Mouse (Mus musculus) embryo, embryonic 11.5 days (tissue): ENCODE measurements around the gene Urb2.
"Not testable (repeated sequence)": the region's sequence is repeated elsewhere in the genome, so short reads cannot be mapped to it uniquely, and the experiment has no call there.

ENCODE experiments used
- DNase-seq: peaks from one replicate; pipeline ENCODE4 v3.0.0-alpha.2; 2012; ENCODE audit warnings: low read depth, low spot score

Gene Urb2

DNA sequence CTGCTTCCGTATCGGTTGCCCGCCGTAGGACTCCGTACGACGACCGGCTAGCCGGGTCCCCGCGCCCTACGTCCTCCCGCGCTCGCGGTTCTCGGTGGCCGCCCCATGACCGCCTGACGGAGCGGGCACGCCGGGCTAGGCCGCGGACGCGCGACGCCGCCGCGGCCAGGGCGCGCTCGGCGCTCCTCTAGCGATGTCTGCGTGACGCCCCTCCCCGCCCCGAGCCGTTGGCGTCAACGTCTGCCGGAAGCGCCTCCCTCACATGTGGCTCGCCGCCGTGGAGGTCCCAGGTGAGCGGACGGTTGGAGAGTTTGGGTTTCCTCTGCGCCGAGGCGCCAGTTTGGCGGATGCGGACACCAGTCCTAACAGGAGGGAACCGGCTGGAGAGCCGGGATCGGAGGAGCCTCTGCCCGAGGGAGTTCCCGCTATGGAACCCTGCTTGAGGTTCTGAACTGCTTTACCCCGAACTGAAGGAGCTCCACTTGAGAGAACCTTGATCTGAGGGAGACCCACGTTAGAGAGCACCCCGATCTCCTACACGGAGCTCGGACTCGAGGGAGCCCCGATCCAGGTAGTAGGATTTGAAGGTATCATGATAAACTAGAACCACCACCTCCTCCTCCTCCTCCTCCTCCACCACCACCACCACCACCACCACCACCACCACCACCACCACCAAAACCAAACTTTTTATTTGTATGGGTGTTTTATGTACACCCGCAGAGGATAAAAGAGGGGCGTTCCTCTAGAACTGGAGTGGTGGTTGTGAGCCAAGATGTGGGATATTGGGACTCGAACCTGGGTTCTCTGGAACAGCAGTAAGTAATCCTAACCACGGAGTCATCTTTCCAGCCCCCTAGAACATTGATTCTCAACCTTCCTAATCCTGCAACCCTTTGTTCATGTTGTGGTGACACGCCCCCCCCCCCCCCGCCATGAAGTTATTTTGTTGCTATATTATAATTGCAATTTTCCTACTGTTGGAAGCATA lies at the start of gene Urb2, which contains the start of gene Taf5l:
Urb2 (plus strand) TSS at position 272 of the 991 bp plus-strand sequence.
Taf5l (minus strand) TSS at position 161 of the 991 bp plus-strand sequence.
- peak; percentile 82 for DNase-seq

DNA sequence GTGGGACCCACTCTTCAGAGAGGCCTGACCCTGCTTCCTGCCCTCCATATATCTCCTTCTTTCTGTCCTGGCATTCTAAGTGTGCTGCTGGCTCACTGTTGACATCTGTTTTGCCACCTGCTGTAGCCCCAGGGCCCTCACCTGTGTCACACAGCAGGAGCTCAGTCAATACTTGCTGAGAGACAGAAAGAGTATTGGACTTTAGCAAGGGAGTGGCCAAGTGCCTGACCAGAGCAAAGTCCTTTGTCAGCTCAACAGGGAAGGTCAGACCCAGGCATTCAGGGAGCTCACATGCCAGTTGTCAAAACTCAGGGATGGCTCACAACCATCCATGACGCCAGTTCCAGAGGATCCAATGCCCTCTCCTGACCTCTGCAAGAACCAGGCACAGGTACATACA lies 47.8 kb upstream of the Urb2 start:
- DNase-seq, result no peak

DNA sequence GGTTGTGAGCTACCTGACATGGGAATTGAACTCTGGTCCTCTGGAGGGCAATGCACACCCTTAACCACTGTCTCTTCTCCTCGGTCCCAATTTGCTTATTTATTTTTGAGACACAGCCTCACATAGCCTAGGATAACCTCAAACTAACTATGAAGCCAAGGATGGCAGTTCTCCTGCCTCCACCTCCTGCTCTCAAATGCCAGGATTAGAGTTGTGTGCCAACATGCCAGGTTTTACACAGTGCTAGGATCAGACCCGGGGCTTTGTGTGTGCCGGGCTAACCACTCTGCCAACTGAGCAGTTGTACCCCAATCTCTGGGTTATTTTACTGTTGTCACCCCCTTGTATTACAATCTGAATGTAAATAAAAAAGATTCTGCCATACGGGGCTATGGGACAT lies 43.8 kb upstream of the Urb2 start:
- no peak for DNase-seq

DNA sequence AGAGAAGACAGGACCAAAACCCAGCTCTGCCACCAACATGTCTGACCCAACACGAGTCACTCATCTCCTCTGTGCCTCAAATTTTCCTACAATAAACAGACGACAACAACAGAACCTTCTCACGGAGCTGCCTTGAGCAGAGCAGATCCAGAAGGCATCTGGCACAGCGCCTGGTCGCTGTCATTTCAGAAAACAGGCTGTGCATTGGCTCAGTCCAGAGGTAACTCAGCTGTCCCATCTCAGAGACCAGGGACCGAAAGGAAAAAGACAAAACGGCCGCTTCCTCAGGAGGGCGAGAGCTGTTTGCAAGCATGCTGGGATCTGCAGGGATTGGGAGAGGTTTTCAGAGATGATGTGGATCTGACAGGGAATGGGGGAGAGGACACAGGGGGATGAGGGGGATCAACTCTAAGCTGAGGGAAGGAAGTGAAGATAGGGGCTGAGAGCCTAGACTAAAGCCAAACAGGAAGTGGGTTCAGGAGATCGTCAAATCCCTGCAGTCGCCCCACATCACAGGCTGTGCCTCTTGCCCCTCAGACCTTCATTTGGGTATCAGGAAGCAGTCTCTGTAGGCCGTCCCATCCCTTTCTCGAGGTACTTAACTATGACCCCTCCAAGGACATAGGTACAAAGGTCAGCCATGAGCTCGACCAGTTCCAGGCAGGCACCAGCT lies 43.0 kb upstream of the Urb2 start:
- no peak for DNase-seq

DNA sequence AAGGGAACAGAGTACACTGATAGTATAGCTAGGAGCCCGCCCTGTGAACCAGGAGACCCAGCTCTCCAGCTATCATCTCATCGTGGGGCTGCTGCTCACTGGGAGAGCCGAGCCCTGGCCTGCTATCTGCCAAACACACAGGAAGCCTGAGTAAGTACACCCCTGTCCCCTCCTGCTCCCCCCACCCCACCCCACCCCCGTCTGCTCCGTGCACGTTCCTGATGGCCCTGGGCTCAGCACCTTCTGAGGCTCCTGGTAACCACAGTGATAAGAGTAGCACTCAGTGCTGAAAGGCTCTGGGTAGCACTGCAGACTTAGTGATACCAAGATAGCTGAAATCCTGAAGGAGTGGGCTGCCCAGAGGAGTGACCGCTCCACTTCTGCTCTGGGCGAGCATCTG lies 42.4 kb upstream of the Urb2 start:
- DNase-seq, result no peak

DNA sequence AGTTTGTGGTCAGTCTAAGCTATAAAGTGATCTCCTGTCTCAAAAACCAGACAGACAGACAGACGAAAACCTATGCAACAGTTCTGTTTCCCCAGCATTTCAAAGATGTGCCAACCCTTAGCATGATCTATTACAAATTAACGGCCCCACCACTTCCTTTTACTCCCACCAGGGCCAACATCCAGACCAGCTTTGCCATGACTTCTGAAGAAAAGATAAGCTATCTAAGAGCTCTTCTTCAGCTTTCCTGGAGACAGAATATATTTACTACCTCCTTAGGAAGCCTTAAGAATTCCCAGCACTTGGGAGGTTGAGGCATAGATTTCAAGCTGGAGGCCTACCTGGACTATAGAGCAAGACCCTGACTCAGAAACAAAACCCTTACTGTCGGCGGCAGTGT lies 41.1 kb upstream of the Urb2 start:
- DNase-seq, result no peak

DNA sequence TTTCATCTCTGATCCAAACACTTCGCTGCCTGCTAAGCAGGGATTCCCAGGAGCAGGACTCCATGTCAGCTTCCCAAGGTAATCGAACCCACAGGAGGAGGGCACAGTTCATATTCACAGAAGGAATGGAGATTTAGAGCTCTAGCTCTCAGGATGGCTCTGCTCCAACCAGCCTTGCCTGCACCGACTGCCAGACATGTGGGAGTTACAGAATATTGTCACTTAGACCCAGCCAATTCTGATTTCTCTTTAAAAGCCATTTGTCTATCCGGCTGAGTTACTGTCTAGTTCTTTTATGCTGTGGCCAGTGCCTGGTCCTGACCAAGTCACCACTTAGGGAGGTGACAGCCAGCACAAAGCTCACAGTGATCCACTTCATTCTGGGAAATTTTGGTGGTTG lies 39.6 kb upstream of the Urb2 start:
- DNase-seq, result no peak

DNA sequence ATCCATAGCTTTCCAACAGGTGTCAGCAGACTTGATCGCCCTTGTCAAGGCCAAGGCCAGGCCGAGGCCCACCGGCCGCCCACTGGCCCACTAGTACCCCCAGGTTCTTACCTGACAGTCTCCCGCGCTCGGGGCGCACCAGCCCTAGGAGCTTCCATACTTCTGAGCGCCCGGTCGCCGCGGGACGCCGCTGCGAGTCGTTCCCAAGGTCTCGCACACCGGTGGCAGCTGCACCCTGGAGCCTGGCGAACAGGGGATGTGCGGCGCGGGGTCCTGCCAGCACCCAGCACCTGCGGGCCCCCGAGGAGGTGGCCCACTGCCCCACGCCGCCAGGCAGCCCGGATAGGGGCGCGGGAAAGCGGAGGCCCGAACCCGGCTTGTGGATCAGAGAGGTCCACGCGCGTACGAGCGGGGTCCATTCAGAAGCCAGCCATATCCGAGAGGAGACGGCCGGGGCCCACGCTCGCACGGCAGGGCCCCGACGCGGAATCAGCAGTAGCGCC lies 39.0 kb upstream of the Urb2 start:
- no peak for DNase-seq

DNA sequence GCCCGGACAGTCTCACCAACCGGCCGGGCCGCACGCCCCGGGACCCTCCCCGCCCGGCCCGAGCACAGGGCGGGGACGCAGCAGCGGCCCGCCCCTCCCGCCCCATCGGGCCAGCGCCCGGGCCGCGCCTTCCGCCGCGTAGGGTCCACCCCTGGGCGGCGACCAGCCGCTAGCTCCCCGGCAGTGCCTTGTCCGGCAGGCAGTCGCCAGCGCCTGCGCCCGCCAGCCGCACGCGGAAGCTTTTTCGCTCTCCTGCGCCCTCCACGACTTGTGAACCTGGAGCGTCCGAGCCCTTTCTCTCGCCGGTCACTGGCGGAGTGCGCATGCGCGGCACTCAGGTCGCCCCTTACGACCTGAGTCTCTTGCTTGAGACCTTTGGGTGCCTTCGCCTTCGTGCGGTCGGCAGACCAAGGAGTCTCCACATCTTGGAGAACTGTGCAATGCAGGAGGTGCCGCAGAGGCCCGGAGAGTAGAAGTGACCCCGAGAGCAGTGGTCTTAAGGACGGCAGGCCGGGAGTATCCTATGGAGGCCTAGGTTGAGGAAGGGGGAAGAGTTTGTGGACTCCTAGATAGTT lies 38.4 kb upstream of the Urb2 start, which contains the start of gene Abcb10:
Abcb10 (minus strand) TSS at position 297 of the 575 bp plus-strand sequence.
- peak; percentile 83 for DNase-seq

DNA sequence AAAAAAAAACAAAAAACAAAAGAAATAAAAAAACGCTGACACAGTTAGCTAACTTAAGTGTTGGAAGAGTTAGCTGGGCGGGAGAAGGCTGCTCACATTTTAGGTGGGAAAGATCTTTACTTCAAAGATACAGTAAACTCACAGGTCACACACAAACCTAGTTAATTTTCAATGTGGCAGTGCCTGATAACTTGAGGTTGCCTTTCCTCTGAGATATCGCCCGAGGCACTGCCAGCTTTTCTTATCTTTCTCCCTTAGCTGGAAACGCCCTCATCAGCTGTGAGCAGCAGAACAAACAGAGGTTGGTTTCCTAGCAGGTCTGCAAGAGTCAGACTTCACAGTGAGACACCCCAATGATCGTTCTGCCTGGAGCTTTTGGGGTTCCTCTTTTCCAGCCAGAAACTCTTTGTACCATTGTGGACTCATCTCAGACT lies 32.7 kb upstream of the Urb2 start:
- no peak for DNase-seq

DNA sequence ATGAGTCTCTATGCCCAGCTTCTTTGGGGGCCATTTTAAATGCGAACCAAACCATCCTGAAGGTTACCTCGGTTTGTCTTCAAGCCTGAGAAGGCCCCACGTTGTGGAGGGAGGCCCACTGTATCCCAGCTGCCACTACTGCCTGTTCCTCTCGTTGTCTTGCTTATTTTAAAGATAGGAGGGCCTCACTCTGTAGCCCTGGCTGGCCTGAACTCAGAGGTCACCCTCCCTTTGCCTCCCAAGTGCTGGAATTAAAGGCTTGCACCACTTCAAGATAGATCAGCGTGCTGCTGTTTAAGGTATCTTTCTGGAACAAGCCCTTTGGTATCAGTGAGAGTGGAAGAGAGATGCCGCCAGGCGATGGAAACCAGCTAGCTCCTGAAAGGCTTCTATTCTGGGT lies 32.2 kb upstream of the Urb2 start:
- no peak for DNase-seq

DNA sequence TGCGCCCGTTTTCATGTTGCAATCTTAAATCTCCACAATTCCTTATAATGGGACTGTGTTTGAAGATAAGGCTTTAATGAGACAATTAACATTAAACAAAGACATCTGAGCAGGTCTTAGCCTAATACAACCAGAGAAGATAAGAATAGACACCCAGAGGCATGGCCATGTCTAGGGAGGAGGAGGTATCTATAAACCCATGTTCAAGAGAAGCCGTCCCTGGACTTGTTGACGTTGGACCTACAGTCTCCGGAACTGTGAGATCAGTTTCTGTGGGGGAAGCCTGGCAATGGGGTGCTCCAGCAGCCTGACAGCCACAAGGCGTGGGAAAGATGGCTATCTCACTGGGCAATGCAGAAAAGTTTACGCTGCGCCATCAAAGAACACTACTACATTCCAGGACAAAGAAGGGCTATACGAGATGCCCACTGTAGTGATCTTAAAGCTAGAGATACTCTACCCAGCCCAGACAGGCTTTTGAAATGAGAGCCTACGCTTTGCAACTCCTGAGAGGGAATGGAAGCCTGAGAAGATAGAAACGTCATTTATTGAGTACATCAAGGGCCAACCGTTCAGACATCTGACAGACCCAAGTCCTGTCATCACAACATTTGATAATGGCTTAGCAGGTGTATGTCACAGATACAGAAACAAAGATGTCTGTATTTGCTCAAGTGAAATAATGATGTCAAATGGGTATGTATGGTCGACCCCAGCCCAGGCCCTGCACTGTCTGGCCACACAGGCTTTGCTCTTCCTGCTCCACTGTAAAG lies 30.8 kb upstream of the Urb2 start:
- DNase-seq, result no peak

DNA sequence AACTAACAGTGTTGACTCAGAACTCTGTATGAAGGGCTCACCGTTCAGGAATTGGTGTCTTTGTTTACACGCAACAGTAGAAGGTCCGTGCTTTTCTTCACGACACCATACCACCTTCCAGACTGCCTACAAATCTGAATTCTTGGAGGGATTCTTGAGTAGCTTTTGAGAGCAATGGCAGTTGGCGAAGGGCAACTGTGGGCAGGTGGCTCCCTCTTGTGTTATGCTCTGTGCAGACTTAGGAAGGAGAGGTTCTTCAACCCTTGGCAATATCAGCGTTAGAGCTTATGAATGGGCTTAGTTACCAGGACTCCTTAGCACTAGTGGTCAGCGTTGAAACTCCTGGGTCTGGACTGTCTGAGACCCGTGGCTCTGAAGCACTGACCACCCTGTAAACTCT lies 28.7 kb upstream of the Urb2 start:
- DNase-seq, result no peak

DNA sequence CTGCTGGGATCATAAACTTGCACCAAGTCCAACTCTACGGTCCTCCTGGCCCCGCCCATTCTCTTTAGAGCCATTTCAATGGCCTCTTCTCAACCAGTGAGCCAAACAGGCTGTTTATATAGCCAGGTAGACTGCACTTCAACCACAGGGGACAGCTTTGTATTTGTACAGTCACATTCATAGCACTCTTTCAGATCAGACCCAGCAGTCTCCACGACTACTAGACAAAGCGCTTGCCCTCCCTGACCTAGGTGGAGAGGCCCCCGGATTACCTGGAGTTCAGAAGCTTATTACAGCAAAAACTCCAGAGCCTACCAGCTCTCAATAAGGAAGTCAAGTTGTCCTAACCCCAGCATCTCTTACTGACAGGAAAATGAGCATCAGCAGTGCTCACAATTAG lies 27.7 kb upstream of the Urb2 start:
- no peak for DNase-seq

DNA sequence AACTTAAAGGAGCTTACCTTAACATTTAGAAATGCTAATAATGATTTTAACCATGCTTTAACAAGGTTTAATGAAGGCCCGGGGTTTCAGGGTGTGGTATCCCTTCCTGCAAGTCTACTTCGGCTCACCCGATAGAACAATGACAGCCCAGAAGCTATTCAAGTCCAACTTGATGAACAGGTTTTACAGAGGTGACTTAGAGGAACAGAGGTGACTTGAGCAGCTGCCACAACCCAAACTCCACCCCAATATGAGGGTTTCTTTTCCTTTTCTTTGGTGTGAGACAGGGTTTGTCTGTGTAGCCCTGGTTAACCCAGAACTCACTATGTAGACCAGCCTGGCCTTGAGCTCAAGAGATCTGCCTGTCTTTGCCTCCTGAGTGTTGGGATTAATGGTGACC lies 27.3 kb upstream of the Urb2 start:
- no peak for DNase-seq

DNA sequence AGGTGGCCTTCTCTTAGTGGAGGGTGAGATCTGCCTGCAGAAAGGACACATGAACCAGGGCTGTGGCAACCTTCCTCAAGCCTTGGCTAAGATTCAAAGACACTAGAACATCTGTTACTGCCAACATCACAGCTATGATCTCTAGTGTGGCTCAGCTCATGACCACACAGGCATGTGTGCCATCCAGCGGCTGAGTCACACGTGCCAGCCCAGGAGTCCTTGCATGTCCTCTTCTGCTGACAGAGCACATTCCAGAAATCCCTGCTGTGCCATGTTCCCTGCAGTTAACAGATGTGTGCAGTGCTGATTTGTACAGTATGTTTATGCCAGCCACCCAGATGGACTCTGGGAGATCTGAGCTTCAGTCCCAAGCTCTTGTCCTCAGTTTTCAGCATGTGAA lies 21.7 kb upstream of the Urb2 start:
- no peak for DNase-seq

DNA sequence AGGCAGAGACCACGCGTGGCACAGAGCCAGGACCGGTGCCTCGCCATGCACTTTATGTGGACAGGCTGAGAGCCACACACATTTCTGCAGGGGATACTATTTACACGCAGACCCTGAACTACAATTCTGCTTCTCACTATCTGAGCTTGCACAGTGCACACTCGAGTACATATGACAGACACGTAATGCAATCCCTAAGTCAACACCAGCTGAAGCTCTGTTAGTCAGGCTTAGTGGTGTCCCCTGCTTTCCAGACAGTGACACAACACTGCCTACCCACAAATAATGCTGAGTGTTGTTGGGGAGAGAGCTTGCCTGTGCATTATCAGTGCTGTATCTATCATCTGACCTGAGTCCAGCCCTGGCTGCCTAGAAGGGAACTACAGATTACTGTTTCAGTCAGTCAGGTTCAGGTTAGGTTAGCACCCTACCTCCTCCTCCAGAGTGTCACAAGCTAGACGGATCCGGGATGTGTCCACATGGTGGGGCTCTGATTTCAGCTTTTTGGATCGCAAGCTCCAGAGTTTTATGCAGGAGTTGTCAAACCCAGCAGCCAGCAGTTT lies 18.7 kb upstream of the Urb2 start:
- no peak for DNase-seq

DNA sequence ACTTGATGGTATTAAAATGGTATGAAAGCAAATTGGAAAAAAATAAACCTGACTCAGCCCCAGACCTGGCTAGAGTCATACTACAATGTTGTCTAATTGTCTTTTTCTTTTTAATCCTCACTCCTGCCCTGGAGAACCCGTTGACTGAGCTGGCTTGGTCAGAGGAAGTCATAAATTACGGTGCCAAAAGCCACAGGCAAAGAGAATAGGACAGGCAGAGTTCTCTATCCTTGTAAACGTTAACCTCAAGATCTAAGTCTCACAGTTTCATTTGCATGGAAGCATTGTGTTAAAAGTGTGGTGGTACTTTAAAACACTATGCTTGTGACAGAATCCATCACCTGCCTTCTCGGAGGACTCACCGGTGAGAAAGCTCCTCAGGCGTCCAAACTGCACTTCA lies 13.5 kb upstream of the Urb2 start:
- no peak for DNase-seq

DNA sequence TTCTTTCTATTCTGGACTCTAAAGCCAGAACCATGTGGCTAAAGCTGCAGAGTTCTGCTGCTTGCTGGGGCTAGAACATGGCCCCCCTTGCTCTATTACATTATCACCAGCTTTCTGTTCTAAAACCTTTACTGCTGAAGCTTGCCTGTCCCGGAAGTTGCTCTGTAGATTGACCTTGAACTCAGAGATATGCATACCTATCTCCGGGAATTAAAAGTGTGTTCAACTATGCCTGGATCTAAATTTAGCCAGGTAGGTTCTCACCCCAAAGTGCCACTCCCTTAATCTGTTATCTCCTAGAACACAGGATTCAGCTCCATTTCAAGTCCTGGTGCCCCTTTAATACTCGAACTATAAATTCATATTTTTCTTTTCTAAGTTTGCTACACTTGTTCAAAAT lies 9.7 kb upstream of the Urb2 start:
- no peak for DNase-seq

DNA sequence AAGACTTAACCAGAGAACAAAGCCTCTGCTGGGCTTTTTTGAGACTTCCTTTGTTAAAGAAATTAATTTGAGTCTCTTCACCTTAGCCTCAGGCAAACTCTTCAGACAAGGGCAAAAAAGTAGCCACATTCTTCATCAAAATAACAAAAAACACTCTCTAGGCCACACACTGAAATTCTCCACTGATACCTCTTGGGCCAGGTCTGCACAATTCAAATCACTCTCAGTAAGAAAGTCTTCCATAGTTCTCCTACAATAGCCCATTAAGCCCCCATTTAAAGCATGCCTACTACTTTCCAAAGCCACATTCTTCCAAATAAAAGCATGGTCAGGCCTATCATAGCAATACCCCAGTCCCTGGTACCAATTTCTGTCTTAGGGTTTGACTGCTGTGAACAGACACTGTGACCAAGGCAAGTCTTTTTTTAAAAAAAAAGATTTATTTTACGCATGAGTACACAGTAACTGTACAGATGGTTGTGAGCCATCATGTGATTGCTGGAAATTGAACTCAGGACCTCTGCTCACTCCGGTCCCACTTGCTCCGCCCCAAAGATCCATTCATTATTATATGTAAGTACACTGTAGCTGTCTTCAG lies 9.2 kb upstream of the Urb2 start:
- DNase-seq, result no peak

DNA sequence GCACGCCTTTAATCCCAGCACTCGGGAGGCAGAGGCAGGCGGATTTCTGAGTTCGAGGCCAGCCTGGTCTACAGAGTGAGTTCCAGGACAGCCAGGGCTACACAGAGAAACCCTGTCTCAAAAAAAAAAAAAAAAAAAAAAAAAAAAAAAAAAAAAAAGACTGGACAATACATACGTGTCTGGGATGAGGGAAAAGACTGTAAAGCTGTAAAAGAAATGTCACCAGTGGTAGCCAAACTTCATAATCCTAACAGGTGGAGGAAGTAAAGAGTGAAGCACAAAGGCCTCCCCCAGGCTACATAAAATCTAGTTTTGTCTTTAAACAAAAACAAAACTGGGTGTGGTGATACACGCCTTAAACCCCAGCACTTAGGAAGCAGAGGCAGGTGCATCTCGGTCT lies 7.0 kb upstream of the Urb2 start:
- DNase-seq, result not testable (repeated sequence)
